Mouse (Mus musculus) forebrain, postnatal 0 days (tissue): ENCODE data around the gene Ccdc126. TPM values are rescaled to one million over a fixed set of nuclear protein-coding genes. Genes with fewer than 3 reads are reported as not detected.

Experiments
- ATAC-seq: fragments of 200-750 bp; cut with Nextera tagmentation; 2 replicates; pipeline ENCODE4 v1.8.0; 2017; ENCODE audit warnings: mild to moderate bottlenecking, moderate library complexity
- DNase-seq: peaks from one replicate; pipeline ENCODE4 v3.0.0-alpha.2; 2015
- H3K27ac ChIP-seq: fragments of 300-500 bp; sonication (generic); 2 replicates; pipeline ENCODE4 v1.5.1; 2014; ENCODE audit warnings: low read depth, mild to moderate bottlenecking, antibody characterized with exemption, low read length, moderate library complexity, mixed read lengths
- H3K27me3 ChIP-seq: fragments of 300-500 bp; sonication (generic); 2 replicates; pipeline ENCODE4 v1.6.1; 2014; ENCODE audit warnings: mild to moderate bottlenecking, low read length, mixed read lengths; ENCODE audit not compliant: insufficient read depth
- H3K36me3 ChIP-seq: fragments of 300-500 bp; sonication (generic); 2 replicates; pipeline ENCODE4 v1.6.1; 2014; ENCODE audit warnings: mild to moderate bottlenecking, moderate library complexity; ENCODE audit not compliant: insufficient read depth
- H3K4me1 ChIP-seq: fragments of 300-500 bp; sonication (generic); 2 replicates; pipeline ENCODE4 v1.6.1; 2014; ENCODE audit warnings: antibody characterized with exemption; ENCODE audit not compliant: insufficient read depth
- H3K4me2 ChIP-seq: fragments of 300-500 bp; sonication (generic); 2 replicates; pipeline ENCODE4 v1.6.1; 2014; ENCODE audit warnings: low read depth, mild to moderate bottlenecking, moderate library complexity
- H3K4me3 ChIP-seq: fragments of 300-500 bp; sonication (generic); 2 replicates; pipeline ENCODE4 v1.5.1; 2014; ENCODE audit warnings: low read depth, low read length, mixed read lengths
- H3K9ac ChIP-seq: fragments of 300-500 bp; sonication (generic); 2 replicates; pipeline ENCODE4 v1.6.1; 2014; ENCODE audit warnings: mild to moderate bottlenecking
- H3K9me3 ChIP-seq: fragments of 300-500 bp; sonication (generic); 2 replicates; pipeline ENCODE4 v1.6.1; 2016; ENCODE audit warnings: low read length
- CTCF ChIP-seq: sonication (generic); IDR thresholded peaks from 2 replicates; pipeline ENCODE4 v1.5.1; 2016; ENCODE audit warnings: antibody characterized with exemption, control low read depth, low read depth
- WGBS: fragments of 180-500 bp; shearing (Covaris S2); extraction: QIAGEN DNeasy Blood & Tissue Kit; methylation state at CpG from one replicate; pipeline ENCODE4 v1.1.7; 2014; 5-methylcytosine and 5-hydroxymethylcytosine counted together
- polyA plus RNA-seq: library from polyadenylated mRNA; unstranded; fragments of >200 nt; fragmentation: Nextera tagmentation; extraction: Ambion mirVana; gene quantifications from 2 replicates; pipeline ENCODE4 v1.2.1, GENCODE M21; 2015
- total RNA-seq: library from RNA; depleted of rRNA; stranded (reverse); fragments of >200 nt; gene quantifications from 2 replicates; pipeline ENCODE4 v1.2.3, GENCODE M21; 2014

Gene Ccdc126
- total and polyA plus RNA-seq, 2 experiments from 2014 or later = 6.7 to 8.4 TPM

DNA sequence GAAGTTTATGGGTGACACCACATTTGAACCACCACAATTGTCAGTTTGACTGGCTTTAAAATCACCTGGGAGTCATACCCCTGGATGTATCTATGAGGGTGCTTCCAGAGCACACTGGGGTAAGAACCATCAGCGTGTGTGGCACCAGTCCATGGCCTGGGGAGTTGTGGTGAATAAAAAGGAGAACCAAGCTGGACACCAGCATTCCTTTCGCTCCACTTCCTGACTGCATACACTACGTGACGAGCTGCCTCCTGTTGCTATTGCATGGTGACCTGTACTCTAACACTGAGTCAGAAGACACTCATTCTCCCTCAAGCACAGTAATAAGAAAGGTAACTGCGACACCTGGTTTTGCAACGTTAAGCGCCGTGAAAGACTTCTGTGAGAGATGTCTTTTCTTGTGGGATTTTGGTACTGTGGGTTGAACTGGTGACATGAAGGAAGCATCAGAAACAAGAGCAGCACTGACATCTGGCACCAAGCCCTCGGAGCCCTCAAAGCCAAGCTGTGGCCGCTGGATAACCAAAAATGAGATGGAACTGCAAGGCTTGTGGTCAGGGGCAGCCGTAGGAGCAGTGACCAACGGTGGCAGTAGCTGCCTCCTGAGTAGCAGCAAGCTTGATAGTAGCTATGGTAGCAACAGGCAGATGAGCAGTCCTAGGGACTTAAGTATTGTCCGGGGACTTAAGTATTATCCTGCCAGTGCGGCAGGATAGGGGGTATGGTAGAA is 24.8 kb downstream of the Ccdc126 start:
- ATAC-seq (no peak), DNase-seq (no peak)
- Histone ChIP-seq H3K36me3 (no peaks in the 10 kb centered on the region; the same call in 1 of the 2 replicates), H3K4me1 (no peaks in the 10 kb centered on the region), H3K27me3 (no peaks in the 10 kb centered on the region), H3K4me3 (no peak overlapping the region), H3K4me2 (no peak overlapping the region), H3K9ac (no peak overlapping the region), H3K27ac (no peak overlapping the region), H3K9me3 (no peaks in the 10 kb centered on the region)
- no peak for TF ChIP-seq CTCF
- WGBS = 79% methylated on average over 14 of the region's 14 CpGs

DNA sequence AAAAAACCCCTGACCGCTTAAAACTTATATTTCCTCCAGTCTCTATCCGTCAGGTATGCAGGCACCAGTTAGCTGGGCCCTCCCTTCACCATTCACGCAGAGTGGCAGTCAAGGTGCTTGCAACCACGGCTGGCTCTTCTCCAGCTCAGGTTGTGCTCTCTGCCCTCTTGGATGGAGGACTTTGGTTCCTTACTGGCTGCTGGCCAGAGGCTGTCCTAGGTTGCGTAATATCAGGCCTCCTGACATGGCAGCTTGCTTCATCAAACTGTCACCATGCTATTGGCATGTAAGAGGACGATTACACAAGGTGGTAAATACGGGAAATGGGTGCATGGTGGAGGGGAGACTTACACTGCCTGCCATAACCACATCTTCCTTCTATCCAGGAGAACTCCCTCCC is 30.8 kb downstream of the Ccdc126 start:
- no peak overlapping the region for H3K9ac ChIP-seq
- 91% methylated on average over 7 of the region's 7 CpGs for WGBS
- no peak overlapping the region for H3K27ac ChIP-seq
- ATAC-seq (no peak), DNase-seq (no peak)
- H3K9me3 ChIP-seq = no peaks in the 10 kb centered on the region
- no peaks in the 10 kb centered on the region for H3K27me3 ChIP-seq
- H3K4me2 ChIP-seq = no peak overlapping the region
- H3K36me3 ChIP-seq = no peaks in the 10 kb centered on the region
- TF ChIP-seq CTCF = no peak
- no peak overlapping the region for H3K4me3 ChIP-seq
- no peaks in the 10 kb centered on the region for H3K4me1 ChIP-seq

DNA sequence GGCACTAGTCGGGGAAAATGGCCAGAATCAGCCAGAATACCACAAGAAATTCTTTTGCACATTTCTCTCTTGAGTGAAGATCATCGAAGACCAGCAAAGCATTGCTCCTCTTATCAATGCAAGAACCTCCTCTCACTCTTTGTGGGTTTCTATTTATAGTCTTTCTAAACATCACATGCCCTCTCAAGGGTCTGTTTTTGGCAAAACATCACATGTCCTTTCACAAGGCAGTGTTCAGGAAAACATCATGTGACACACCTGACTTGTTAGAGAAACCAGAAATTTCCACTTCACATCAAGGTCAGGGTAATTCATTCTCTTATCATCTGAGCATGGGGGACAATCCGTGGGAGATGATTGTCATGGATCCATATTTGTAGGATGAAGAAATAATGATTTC is 35.5 kb downstream of the Ccdc126 start:
- 91% methylated on average over 3 of the region's 3 CpGs for WGBS
- no peak for TF ChIP-seq CTCF
- no peaks in the 10 kb centered on the region for H3K27me3 ChIP-seq
- no peak overlapping the region for H3K9ac ChIP-seq
- no peak overlapping the region for H3K4me2 ChIP-seq
- H3K27ac ChIP-seq = no peak overlapping the region
- ATAC-seq (no peak), DNase-seq (no peak)
- H3K4me1 ChIP-seq = no peaks in the 10 kb centered on the region
- no peaks in the 10 kb centered on the region for H3K36me3 ChIP-seq
- no peaks in the 10 kb centered on the region for H3K9me3 ChIP-seq
- no peak overlapping the region for H3K4me3 ChIP-seq

DNA sequence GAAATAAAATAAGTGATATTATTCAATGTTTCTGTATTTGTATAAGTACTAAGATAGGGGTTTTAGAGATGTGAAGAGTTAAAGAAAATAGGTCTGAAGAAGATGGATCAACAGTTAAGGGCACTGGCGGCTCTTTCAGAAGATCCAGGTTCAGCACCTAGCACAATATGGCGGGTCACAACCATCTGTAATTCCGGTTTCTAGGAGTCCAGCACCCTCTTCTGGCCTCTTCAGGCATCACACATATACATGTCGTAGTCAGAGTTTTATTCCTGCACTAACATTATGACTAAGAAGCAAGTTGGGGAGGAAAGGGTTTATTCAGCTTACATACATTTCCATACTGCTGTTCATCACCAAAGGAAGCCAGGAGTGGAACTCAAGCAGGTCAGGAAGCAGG is 36.1 kb downstream of the Ccdc126 start:
- Histone ChIP-seq H3K27ac (no peak overlapping the region), H3K27me3 (no peaks in the 10 kb centered on the region), H3K36me3 (no peaks in the 10 kb centered on the region), H3K9me3 (no peaks in the 10 kb centered on the region), H3K9ac (no peak overlapping the region), H3K4me3 (no peak overlapping the region), H3K4me1 (no peaks in the 10 kb centered on the region), H3K4me2 (no peak overlapping the region)
- ATAC-seq (no peak), DNase-seq (no peak)
- peak; percentile 6; the same call in 1 of the 2 replicates for TF ChIP-seq CTCF
- 56% methylated on average over 4 of the region's 4 CpGs for WGBS

DNA sequence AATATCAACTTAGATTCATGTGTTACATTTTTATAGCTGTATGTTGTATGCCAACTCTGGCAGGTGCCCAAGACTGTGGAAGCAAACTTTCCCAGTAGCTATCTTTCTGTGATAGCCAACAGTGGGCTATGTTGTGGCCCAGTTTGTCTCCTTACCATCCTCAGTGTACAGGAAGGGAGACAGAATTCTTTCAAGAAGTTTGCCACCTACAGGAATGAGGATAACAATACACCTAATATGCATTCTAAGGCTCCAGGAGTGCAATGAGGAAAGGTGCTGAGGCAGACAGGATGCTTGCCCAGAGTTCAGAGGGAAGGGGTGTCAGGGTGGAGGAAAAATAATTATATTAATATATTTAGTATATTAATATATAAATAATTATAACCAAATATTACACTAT is 41.3 kb downstream of the Ccdc126 start:
- ATAC-seq = no peak
- Histone ChIP-seq H3K4me3 (no peak overlapping the region), H3K9ac (no peak overlapping the region), H3K4me1 (no peaks in the 10 kb centered on the region), H3K36me3 (no peaks in the 10 kb centered on the region), H3K27ac (no peak overlapping the region), H3K4me2 (no peak overlapping the region), H3K9me3 (no peaks in the 10 kb centered on the region), H3K27me3 (no peaks in the 10 kb centered on the region)
- peak; percentile 35 for TF ChIP-seq CTCF
- DNase-seq = no peak

DNA sequence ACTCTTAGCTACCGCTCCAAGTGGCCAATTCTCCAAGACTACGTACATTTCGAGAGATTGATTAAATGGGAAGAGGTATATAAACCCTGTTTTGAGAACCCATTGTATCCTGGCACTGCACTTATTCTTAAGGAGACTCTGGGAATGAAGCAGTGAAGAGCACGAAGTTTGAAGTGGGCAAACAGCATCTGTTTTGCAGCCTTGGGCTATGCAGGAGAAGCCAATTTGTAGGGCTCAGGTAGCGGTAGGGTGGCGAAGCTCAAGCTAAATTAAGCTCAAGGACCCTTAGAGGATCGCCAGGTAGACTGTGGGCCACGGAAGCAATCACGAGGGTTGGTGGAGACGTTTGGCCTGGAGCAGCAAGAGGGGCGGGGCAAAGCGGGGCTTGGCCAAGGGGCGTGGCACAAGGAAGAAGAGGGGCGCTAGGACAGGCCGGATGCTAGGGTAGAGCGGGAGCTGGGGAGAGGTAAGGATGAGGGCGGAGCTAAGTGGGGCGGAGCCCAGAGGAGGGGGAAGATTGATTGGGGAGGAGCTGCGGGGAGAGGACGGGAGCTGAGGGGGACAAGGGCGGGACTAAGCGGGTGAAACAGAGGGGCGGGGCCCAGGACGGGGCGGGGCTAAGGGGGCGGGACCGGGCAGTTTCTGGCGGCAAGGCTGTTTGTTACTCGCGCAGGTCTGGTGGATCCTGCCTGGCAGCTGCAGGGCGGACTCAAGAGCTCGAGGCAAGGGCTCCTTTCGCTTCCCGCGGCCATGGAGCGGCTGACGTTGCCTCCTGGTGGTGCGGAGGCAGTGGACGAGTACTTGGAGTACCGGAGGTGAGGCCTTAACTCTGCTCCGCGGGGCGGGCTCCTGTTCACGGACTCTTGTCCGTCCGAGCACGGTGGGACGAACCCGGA is 48.3 kb downstream of the Ccdc126 start, which contains the start of gene Fam221a:
TSS of gene Fam221a (plus strand) at position 581 of the 896 bp plus-strand sequence.
- WGBS = 4% methylated on average over 47 of the region's 49 CpGs
- Histone ChIP-seq H3K9ac (peak within 1 kb of the TSS; percentile 59), H3K4me1 (no peaks in the 10 kb centered on the region), H3K4me2 (peak within 1 kb of the TSS; percentile 79), H3K9me3 (no peaks in the 10 kb centered on the region), H3K27ac (0 out of 2 replicates have a peak within 1 kb of the TSS, but pooled peaks have one; percentile 5), H3K36me3 (no peaks in the 10 kb centered on the region), H3K4me3 (peak within 1 kb of the TSS; percentile 54), H3K27me3 (no peaks in the 10 kb centered on the region)
- peak; percentile 96 for ATAC-seq
- DNase-seq = peak; percentile 81
- peak; percentile 55 for TF ChIP-seq CTCF

DNA sequence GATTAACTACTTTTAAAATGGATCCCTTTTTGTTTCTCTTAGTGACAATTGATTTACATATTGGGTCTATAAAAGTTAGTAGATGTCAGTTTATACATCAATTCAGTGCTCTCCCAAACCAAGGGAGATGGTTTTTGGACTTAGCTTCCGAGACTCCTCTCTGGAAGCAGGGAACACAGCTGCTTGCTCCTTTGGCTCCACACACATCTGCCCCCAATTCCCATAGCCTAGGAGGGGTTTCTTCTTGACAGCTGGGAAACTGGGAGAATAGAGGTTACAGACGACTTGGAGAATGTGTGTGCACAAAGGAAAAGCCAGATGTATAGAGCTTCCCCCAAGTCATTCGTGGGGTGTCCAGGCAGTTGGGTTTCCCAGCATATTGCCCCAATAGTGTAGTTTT is 49.1 kb downstream of the Ccdc126 start:
- WGBS = 31% methylated on average over 3 of the region's 3 CpGs
- no peak for ATAC-seq
- Histone ChIP-seq H3K36me3 (no peaks in the 10 kb centered on the region), H3K4me3 (peak overlapping the region; percentile 54), H3K27ac (no peak overlapping the region), H3K4me1 (no peaks in the 10 kb centered on the region), H3K4me2 (peak overlapping the region; percentile 79), H3K9ac (peak overlapping the region; percentile 59; the same call in 1 of the 2 replicates), H3K9me3 (no peaks in the 10 kb centered on the region), H3K27me3 (no peaks in the 10 kb centered on the region)
- DNase-seq = peak; percentile 13
- TF ChIP-seq CTCF = no peak
